Mouse (Mus musculus): ENCODE results near the gene Fam155a. TPM values are rescaled to one million over a fixed set of nuclear protein-coding genes. Genes with fewer than 3 reads are reported as not detected.
"Not testable (repeated sequence)": the region's sequence is repeated elsewhere in the genome, so short reads cannot be mapped to it uniquely, and the experiment has no call there.

Fam155a gene
- polyA plus RNA-seq, 1 experiment from 2014 or later = 0.89 TPM

GRCm38 (mm10) chr8:9776818-9777217, 5.9 kb upstream of the Fam155a start:
- Histone ChIP-seq H3K9me3 (no peaks in the 10 kb centered on the region), H3K36me3 (no peaks in the 10 kb centered on the region), H3K4me3 (no peak overlapping the region), H3K9ac (no peak overlapping the region), H3K27me3 (peaks cover 45% of the 10 kb centered on the region), H3K27ac (no peak overlapping the region), H3K4me2 (replicated peaks) (no peak overlapping the region), H3K4me1 (peaks cover 6% of the 10 kb centered on the region)
- WGBS = 84% methylated on average over 10 of the region's 10 CpGs
- no peak for ATAC-seq (ENCODE audit: low FRiP score, low read depth)

GRCm38 (mm10) chr8:9772519-9772840, 1.5 kb upstream of the Fam155a start:
- H3K27ac ChIP-seq = no peak overlapping the region
- H3K27me3 ChIP-seq = peaks cover 76% of the 10 kb centered on the region
- H3K4me1 ChIP-seq = peaks cover 20% of the 10 kb centered on the region
- H3K4me2 ChIP-seq (replicated peaks) = peak overlapping the region; percentile 82
- WGBS = 5% methylated on average over 6 of the region's 6 CpGs
- no peaks in the 10 kb centered on the region for H3K36me3 ChIP-seq
- no peak for ATAC-seq (ENCODE audit: low FRiP score, low read depth)
- H3K4me3 ChIP-seq = peak overlapping the region; percentile 54
- no peak overlapping the region for H3K9ac ChIP-seq
- no peaks in the 10 kb centered on the region for H3K9me3 ChIP-seq

GRCm38 (mm10) chr8:9771606-9772518, 901 bp upstream of the Fam155a start:
- ATAC-seq (ENCODE audit: low FRiP score, low read depth) = no peak
- Histone ChIP-seq H3K4me1 (peaks cover 20% of the 10 kb centered on the region), H3K27me3 (peaks cover 74% of the 10 kb centered on the region), H3K4me2 (replicated peaks) (peak overlapping the region; percentile 82), H3K9me3 (no peaks in the 10 kb centered on the region), H3K4me3 (peak overlapping the region; percentile 54), H3K9ac (peak overlapping the region; percentile 14; the same call in 1 of the 2 replicates), H3K36me3 (no peaks in the 10 kb centered on the region), H3K27ac (no peak overlapping the region)
- 1% methylated on average over 52 of the region's 55 CpGs for WGBS

GRCm38 (mm10) chr8:9770261-9770998, 531 bp downstream of the Fam155a start:
- Histone ChIP-seq H3K4me2 (replicated peaks) (peak overlapping the region; percentile 82), H3K9ac (peak overlapping the region; percentile 43), H3K4me1 (peaks cover 20% of the 10 kb centered on the region), H3K36me3 (no peaks in the 10 kb centered on the region), H3K27me3 (peaks cover 62% of the 10 kb centered on the region), H3K4me3 (peak overlapping the region; percentile 54), H3K27ac (no peak overlapping the region), H3K9me3 (no peaks in the 10 kb centered on the region)
- 1% methylated on average over 43 of the region's 48 CpGs for WGBS
- ATAC-seq (ENCODE audit: low FRiP score, low read depth) = no peak

- H3K9me3 ChIP-seq = no peaks in the 10 kb centered on the region
- peaks cover 20% of the 10 kb centered on the region for H3K4me1 ChIP-seq
- H3K27me3 ChIP-seq = peaks cover 51% of the 10 kb centered on the region
- no peak overlapping the region for H3K27ac ChIP-seq
- H3K4me3 ChIP-seq = no peak overlapping the region
- 0 out of 2 replicates have a peak, but pooled peaks have one; percentile 73 for ATAC-seq (ENCODE audit: low FRiP score, low read depth)
- 0 out of 2 replicates have a peak overlapping the region, but pooled peaks have one; percentile 82 for H3K4me2 ChIP-seq (replicated peaks)
- no peaks in the 10 kb centered on the region for H3K36me3 ChIP-seq
- WGBS = 25% methylated on average over 6 of the region's 6 CpGs
- no peak overlapping the region for H3K9ac ChIP-seq
Measured at GRCm38 (mm10) chr8:9769061-9769460, 1.9 kb downstream of the Fam155a start.

- 70% methylated on average over 5 of the region's 5 CpGs for WGBS
- no peaks in the 10 kb centered on the region for H3K27me3 ChIP-seq
- no peak overlapping the region for H3K4me2 ChIP-seq (replicated peaks)
- H3K4me3 ChIP-seq = no peak overlapping the region
- no peaks in the 10 kb centered on the region for H3K4me1 ChIP-seq
- no peaks in the 10 kb centered on the region for H3K9me3 ChIP-seq
- no peak for ATAC-seq (ENCODE audit: low FRiP score, low read depth)
- H3K36me3 ChIP-seq = no peaks in the 10 kb centered on the region
- no peak overlapping the region for H3K27ac ChIP-seq
- H3K9ac ChIP-seq = no peak overlapping the region
Measured at GRCm38 (mm10) chr8:9735169-9735568, 35.8 kb downstream of the Fam155a start.

GRCm38 (mm10) chr8:9709791-9710190, 61.2 kb downstream of the Fam155a start:
- no peak for ATAC-seq (ENCODE audit: low FRiP score, low read depth)
- H3K4me2 ChIP-seq (replicated peaks) = no peak overlapping the region
- no peaks in the 10 kb centered on the region for H3K4me1 ChIP-seq
- H3K9me3 ChIP-seq = no peaks in the 10 kb centered on the region
- no peaks in the 10 kb centered on the region for H3K36me3 ChIP-seq
- no peak overlapping the region for H3K9ac ChIP-seq
- no peaks in the 10 kb centered on the region for H3K27me3 ChIP-seq
- H3K27ac ChIP-seq = no peak overlapping the region
- H3K4me3 ChIP-seq = no peak overlapping the region
- WGBS = 84% methylated on average over 4 of the region's 4 CpGs

GRCm38 (mm10) chr8:9707433-9707832, 63.5 kb downstream of the Fam155a start:
- no peak for ATAC-seq (ENCODE audit: low FRiP score, low read depth)
- 58% methylated on average over 8 of the region's 8 CpGs for WGBS

GRCm38 (mm10) chr8:9694794-9695193, 76.2 kb downstream of the Fam155a start:
- H3K9me3 ChIP-seq = no peaks in the 10 kb centered on the region
- no peak overlapping the region for H3K4me2 ChIP-seq (replicated peaks)
- 0 out of 2 replicates have a peak, but pooled peaks cover 4% of the 10 kb centered on the region for H3K4me1 ChIP-seq
- no peak for ATAC-seq (ENCODE audit: low FRiP score, low read depth)
- H3K27ac ChIP-seq = no peak overlapping the region
- H3K9ac ChIP-seq = no peak overlapping the region
- no peak overlapping the region for H3K4me3 ChIP-seq
- 81% methylated on average over 2 of the region's 2 CpGs for WGBS
- H3K36me3 ChIP-seq = no peaks in the 10 kb centered on the region
- H3K27me3 ChIP-seq = no peaks in the 10 kb centered on the region

More at GRCm38 (mm10) chr8:9707433-9707832, 63.5 kb downstream of the Fam155a start:
- no peaks in the 10 kb centered on the region for H3K9me3 ChIP-seq
- no peaks in the 10 kb centered on the region for H3K27me3 ChIP-seq
- H3K36me3 ChIP-seq = no peaks in the 10 kb centered on the region
- no peak overlapping the region for H3K27ac ChIP-seq
- no peak overlapping the region for H3K9ac ChIP-seq
- no peak overlapping the region for H3K4me2 ChIP-seq (replicated peaks)
- no peaks in the 10 kb centered on the region for H3K4me1 ChIP-seq
- no peak overlapping the region for H3K4me3 ChIP-seq

GRCm38 (mm10) chr8:9692370-9692769, 78.6 kb downstream of the Fam155a start:
- 0 out of 2 replicates have a peak, but pooled peaks cover 4% of the 10 kb centered on the region for H3K4me1 ChIP-seq
- H3K4me3 ChIP-seq = no peak overlapping the region
- no peak overlapping the region for H3K27ac ChIP-seq
- no peaks in the 10 kb centered on the region for H3K27me3 ChIP-seq
- peak; percentile 51; the same call in 1 of the 2 replicates for ATAC-seq (ENCODE audit: low FRiP score, low read depth)
- no peak overlapping the region for H3K4me2 ChIP-seq (replicated peaks)
- H3K9me3 ChIP-seq = no peaks in the 10 kb centered on the region
- WGBS = 28% methylated on average over 5 of the region's 5 CpGs
- no peaks in the 10 kb centered on the region for H3K36me3 ChIP-seq
- no peak overlapping the region for H3K9ac ChIP-seq

- not testable (repeated sequence) for ATAC-seq (ENCODE audit: low FRiP score, low read depth); H3K27ac ChIP-seq; H3K4me1 ChIP-seq; H3K27me3 ChIP-seq; H3K9ac ChIP-seq; H3K9me3 ChIP-seq; H3K4me3 ChIP-seq; H3K4me2 ChIP-seq (replicated peaks); H3K36me3 ChIP-seq
- 84% methylated on average over 3 of the region's 3 CpGs for WGBS
Measured at GRCm38 (mm10) chr8:9660014-9660413, 110.9 kb downstream of the Fam155a start.

- Histone ChIP-seq H3K4me2 (replicated peaks) (no peak overlapping the region), H3K36me3 (no peaks in the 10 kb centered on the region), H3K9ac (no peak overlapping the region), H3K4me3 (no peak overlapping the region), H3K9me3 (no peaks in the 10 kb centered on the region), H3K27ac (no peak overlapping the region), H3K27me3 (no peaks in the 10 kb centered on the region), H3K4me1 (no peaks in the 10 kb centered on the region)
- no peak for ATAC-seq (ENCODE audit: low FRiP score, low read depth)
- 98% methylated on average over 2 of the region's 2 CpGs for WGBS
Measured at GRCm38 (mm10) chr8:9656901-9657300, 114.1 kb downstream of the Fam155a start.

Data from limb, embryonic 13.5 days (tissue).